Mouse (Mus musculus) neural tube, embryonic 11.5 days (tissue): Measurements from ENCODE around the gene Camk2n2. TPM values are rescaled to one million over a fixed set of nuclear protein-coding genes. Genes with fewer than 3 reads are reported as not detected.
A peak's percentile ranks its signal among the peaks of the same experiment; 100 is the strongest.

Experiments used
- ATAC-seq: fragments of 200-750 bp; cut with Nextera tagmentation; 2 replicates; pipeline ENCODE4 v1.8.0; 2017; ENCODE audit warnings: moderate number of reproducible peaks, mild to moderate bottlenecking, moderate TSS enrichment, moderate library complexity; ENCODE audit not compliant: insufficient read depth, low FRiP score, low TSS enrichment
- DNase-seq: peaks from one replicate; pipeline ENCODE4 v3.0.0-alpha.2; 2015; ENCODE audit warnings: low spot score
- H3K27ac ChIP-seq: fragments of 300-500 bp; sonication (generic); 2 replicates; pipeline ENCODE4 v1.5.1; 2014; ENCODE audit warnings: low read depth, mild to moderate bottlenecking, low read length
- H3K27me3 ChIP-seq: fragments of 300-500 bp; sonication (generic); 2 replicates; pipeline ENCODE4 v1.6.1; 2014; ENCODE audit warnings: mild to moderate bottlenecking, low read length, mixed read lengths; ENCODE audit not compliant: control insufficient read depth, insufficient read depth
- H3K36me3 ChIP-seq: fragments of 300-500 bp; sonication (generic); 2 replicates; pipeline ENCODE4 v1.6.1; 2014; ENCODE audit warnings: mild to moderate bottlenecking, low read length, moderate library complexity, mixed read lengths; ENCODE audit not compliant: control insufficient read depth, insufficient read depth
- H3K4me1 ChIP-seq: fragments of 300-500 bp; sonication (generic); 2 replicates; pipeline ENCODE4 v1.6.1; 2014; ENCODE audit warnings: low read length, mixed read lengths; ENCODE audit not compliant: control insufficient read depth, insufficient read depth
- H3K4me2 ChIP-seq: fragments of 300-500 bp; sonication (generic); 2 replicates; pipeline ENCODE4 v1.6.1; 2014; ENCODE audit warnings: low read depth, mild to moderate bottlenecking, moderate library complexity
- H3K4me3 ChIP-seq: fragments of 300-500 bp; sonication (generic); 2 replicates; pipeline ENCODE4 v1.5.1; 2014; ENCODE audit warnings: low read depth, low read length
- H3K9ac ChIP-seq: fragments of 300-500 bp; sonication (generic); 2 replicates; pipeline ENCODE4 v1.6.1; 2014; ENCODE audit warnings: mild to moderate bottlenecking, low read length
- H3K9me3 ChIP-seq: fragments of 300-500 bp; sonication (generic); 2 replicates; pipeline ENCODE4 v1.6.1; 2016; ENCODE audit warnings: low read length; ENCODE audit not compliant: control insufficient read depth
- WGBS: fragments of 180-500 bp; shearing (Covaris S2); extraction: QIAGEN DNeasy Blood & Tissue Kit; methylation state at CpG from one replicate; pipeline ENCODE4 v1.1.7; 2014; 5-methylcytosine and 5-hydroxymethylcytosine counted together
- polyA plus RNA-seq: library from polyadenylated mRNA; unstranded; fragments of >200 nt; fragmentation: Nextera tagmentation; extraction: Ambion mirVana; gene quantifications from 2 replicates; pipeline ENCODE4 v1.2.1, GENCODE M21; 2014

Gene Camk2n2
- polyA plus RNA-seq, 1 experiment from 2014 or later = 4.1 TPM

DNA sequence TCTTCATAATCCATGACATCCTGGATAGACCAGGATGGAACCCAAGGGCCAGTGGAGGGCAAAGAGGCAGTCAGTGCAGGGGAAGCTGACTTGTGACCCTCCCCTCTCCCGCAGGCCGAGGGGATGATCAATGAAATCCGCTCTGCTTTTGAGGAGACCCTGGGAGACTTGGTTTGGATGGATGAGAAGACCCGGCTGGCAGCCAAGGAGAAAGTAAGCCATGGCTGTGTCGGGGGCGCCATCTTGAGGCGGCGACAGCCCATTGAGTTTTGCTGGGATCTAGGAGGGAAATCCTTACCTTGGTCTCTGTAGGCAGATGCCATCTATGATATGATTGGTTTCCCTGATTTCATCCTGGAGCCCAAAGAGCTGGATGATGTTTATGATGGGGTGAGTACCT is 21.1 kb upstream of the Camk2n2 start:
- ATAC-seq = peak; percentile 45

DNA sequence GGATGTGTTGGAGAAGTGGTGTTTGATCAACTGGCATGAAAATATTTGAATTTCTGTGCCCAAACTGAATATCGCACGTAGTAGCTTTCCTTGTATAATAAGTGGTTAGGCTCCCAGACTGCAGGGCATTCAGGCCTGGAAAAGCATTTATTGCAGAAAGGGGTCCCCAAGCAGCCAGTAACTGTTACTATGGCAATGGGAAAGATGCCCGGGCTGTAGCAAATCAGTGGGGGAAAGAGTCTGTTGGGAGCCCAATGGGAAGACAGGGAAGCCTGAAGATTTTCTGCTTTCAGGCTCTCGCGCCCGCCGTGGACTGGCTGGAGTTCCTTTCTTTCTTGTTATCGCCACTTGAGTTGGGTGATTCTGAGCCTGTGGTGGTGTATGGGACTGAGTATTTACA is 17.3 kb upstream of the Camk2n2 start:
- DNase-seq = no peak
- ATAC-seq = no peak

More for the DNA sequence above, 21.1 kb upstream of the Camk2n2 start:
- DNase-seq = peak; percentile 80
- under 1% methylated on average over 8 of the region's 8 CpGs for WGBS
- H3K4me2 ChIP-seq = no peak overlapping the region
- H3K9ac ChIP-seq = no peak overlapping the region
- no peak overlapping the region for H3K4me3 ChIP-seq
- no peaks in the 10 kb centered on the region for H3K27me3 ChIP-seq
- H3K27ac ChIP-seq = no peak overlapping the region
- H3K4me1 ChIP-seq = no peaks in the 10 kb centered on the region
- no peaks in the 10 kb centered on the region for H3K9me3 ChIP-seq
- no peaks in the 10 kb centered on the region for H3K36me3 ChIP-seq

DNA sequence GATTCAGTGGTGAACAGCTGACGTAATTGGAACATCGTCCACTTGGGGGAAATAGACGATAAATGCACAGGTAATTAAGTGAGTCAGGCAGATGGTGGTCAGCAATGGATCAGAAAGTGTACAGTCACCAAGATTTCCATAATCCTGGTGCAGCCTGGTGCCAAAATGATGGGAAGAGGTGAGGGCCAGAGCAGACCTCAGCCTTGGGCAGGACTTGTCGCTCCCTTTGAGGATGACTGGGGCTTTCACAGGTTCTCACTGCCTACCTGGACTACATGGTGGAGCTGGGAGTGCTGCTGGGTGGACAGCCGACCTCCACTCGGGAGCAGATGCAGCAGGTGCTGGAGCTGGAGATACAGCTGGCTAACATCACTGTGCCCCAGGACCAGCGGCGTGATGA is 16.3 kb upstream of the Camk2n2 start:
- no peak overlapping the region for H3K4me2 ChIP-seq
- H3K4me3 ChIP-seq = no peak overlapping the region
- no peaks in the 10 kb centered on the region for H3K4me1 ChIP-seq
- no peak for DNase-seq
- H3K36me3 ChIP-seq = no peaks in the 10 kb centered on the region
- no peaks in the 10 kb centered on the region for H3K9me3 ChIP-seq
- no peaks in the 10 kb centered on the region for H3K27me3 ChIP-seq
- no peak overlapping the region for H3K27ac ChIP-seq
- no peak for ATAC-seq
- WGBS = 85% methylated on average over 8 of the region's 8 CpGs
- H3K9ac ChIP-seq = no peak overlapping the region

More for the DNA sequence above, 17.3 kb upstream of the Camk2n2 start:
- Histone ChIP-seq H3K27me3 (no peaks in the 10 kb centered on the region), H3K4me3 (no peak overlapping the region), H3K9ac (no peak overlapping the region), H3K4me2 (no peak overlapping the region), H3K36me3 (no peaks in the 10 kb centered on the region), H3K9me3 (no peaks in the 10 kb centered on the region), H3K27ac (no peak overlapping the region), H3K4me1 (no peaks in the 10 kb centered on the region)
- 74% methylated on average over 8 of the region's 8 CpGs for WGBS

DNA sequence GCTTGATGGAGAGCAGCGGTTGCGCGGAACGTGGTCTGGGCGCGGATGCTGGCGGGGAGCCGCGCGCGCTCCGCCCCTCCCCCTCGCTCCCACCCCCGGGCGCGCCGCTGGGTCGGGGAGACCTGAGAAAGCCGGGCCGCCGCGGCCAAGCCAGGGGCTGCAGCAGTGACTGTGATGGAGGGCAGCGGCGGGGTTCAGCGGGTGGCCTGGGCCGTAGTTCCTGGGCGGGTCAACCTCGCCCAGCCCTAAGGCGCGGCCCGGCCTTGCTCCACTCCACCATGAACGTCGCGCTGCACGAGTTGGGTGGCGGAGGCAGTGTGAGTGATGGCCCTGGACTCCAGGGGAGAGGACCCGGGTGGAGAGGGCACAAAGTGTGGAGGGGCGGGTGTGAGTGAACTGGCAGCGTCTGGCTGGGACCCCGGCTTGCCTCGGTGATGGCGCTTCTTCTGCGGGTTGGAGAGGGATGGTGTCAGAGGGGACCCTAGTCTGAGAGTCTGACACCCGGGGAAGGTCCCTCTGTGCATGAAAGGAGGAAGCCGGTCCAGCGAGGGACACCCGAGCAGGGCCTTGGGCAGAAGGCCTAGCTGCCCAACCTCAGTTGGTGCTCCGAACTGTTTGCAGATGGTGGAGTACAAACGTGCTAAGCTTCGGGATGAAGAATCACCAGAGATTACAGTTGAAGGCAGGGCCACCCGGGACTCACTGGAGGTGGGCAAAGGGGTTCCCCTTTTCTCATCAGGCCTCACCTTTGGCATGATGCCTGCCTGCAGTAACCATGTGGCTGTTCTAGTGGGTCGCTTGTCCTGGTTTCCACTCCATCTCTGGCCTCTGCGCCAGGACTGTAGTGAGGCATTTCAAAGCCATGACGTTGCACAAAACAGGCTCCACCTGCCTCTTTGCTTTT is 8.9 kb upstream of the Camk2n2 start, which contains the start of gene Ece2:
TSS of gene Ece2 (plus strand) at position 98 of the 904 bp plus-strand sequence.
- H3K4me2 ChIP-seq = peak within 1 kb of the TSS; percentile 90
- H3K4me1 ChIP-seq = no peaks in the 10 kb centered on the region
- H3K27me3 ChIP-seq = no peaks in the 10 kb centered on the region
- peak; percentile 43 for DNase-seq
- no peaks in the 10 kb centered on the region for H3K9me3 ChIP-seq
- peak within 1 kb of the TSS; percentile 76 for H3K9ac ChIP-seq
- peak within 1 kb of the TSS; percentile 52 for H3K4me3 ChIP-seq
- no peak within 1 kb of the TSS for H3K27ac ChIP-seq
- 8% methylated on average over 50 of the region's 54 CpGs for WGBS
- ATAC-seq = peak; percentile 60
- H3K36me3 ChIP-seq = no peaks in the 10 kb centered on the region

DNA sequence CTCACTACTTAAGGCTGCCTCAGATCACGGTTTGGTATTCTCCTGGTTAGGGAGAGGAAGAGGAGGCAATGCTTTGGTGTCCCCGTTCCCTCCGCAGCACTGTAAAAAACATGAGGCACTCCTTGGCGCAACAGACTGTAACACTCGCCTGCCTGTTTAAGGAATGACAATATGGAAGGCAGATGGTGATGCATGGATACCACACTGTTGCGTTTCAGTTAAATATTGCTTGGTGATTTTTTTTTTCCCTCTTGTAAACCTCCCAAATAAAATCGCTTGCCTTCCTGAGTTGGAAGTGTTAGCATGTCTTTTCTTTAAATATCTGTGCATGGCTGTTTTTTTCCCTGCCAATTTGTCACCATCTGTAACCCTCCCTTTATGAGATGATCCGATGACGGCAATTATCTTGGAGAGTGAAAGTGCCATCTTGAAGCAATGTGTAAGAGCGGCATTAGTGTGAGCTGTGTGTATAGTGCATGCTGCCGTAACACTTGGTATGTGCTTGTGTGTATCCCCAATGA is 7.8 kb upstream of the Camk2n2 start:
- no peak for ATAC-seq
- DNase-seq = no peak
- Histone ChIP-seq H3K9ac (no peak overlapping the region), H3K36me3 (no peaks in the 10 kb centered on the region), H3K27ac (no peak overlapping the region), H3K4me2 (peak overlapping the region; percentile 90), H3K27me3 (no peaks in the 10 kb centered on the region), H3K9me3 (no peaks in the 10 kb centered on the region), H3K4me3 (no peak overlapping the region), H3K4me1 (no peaks in the 10 kb centered on the region)
- WGBS = 53% methylated on average over 11 of the region's 11 CpGs

DNA sequence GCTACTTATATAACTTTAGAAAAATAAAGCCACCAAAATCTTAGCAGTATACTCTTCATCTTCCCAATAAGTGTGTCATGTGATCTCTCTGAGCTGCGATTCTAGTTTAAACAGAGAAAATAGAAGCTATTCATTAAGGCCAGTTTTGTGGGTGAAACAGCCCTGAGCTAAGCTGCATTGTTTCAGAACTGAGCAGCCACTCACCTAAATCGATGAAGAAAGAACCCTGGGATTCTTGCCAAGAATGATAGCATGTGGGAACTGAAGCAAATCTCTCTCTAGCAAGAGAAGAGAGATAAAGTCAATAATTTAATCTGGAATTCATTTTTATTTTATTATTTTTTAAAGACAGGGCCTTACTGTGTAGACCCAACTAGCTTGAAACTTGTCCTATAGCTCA is 2.1 kb upstream of the Camk2n2 start:
- Histone ChIP-seq H3K9me3 (no peaks in the 10 kb centered on the region), H3K27me3 (no peaks in the 10 kb centered on the region), H3K27ac (no peak overlapping the region), H3K9ac (no peak overlapping the region), H3K4me1 (peaks cover 11% of the 10 kb centered on the region), H3K4me2 (no peak overlapping the region), H3K4me3 (no peak overlapping the region), H3K36me3 (no peaks in the 10 kb centered on the region)
- ATAC-seq = no peak
- WGBS = 70% methylated on average over 2 of the region's 2 CpGs
- DNase-seq = no peak

DNA sequence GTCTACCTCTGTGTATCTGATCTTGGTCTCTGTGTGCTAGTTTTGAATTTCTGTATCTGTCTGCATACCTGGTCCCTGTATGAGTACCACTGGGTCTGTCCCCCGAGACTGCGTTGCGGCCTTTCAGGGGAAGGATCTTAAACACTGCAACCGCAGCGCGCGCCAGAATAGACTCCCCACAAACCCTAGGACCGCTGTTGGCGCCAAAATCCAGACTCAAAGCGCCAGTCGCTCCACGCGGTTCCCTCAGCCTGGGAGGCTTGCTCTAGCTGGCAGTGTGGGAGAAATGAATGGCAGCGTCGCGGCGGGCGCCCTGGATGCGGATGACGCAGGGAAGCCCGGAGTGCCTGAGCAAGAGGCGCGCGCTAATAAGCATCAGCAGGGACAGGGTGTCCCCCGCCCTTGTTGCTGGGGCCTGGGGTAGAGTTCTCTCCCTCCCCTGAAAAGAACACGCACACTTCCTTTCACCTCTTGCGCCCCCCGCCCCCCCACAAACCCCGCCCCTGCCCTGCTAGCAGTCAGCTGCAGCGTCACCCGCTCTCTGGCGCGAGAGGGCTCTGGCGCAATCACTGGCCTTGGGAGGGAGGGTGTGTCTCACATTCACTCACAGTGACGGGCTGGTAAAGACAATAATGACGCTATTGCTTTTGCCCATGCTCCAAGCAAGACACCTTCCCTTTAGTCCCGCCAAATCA is 1.1 kb upstream of the Camk2n2 start:
- Histone ChIP-seq H3K27me3 (no peaks in the 10 kb centered on the region), H3K9ac (peak overlapping the region; percentile 70), H3K27ac (peak overlapping the region; percentile 87), H3K9me3 (no peaks in the 10 kb centered on the region), H3K36me3 (no peaks in the 10 kb centered on the region), H3K4me3 (peak overlapping the region; percentile 77), H3K4me2 (peak overlapping the region; percentile 99), H3K4me1 (peaks cover 11% of the 10 kb centered on the region)
- DNase-seq (peak; percentile 74), ATAC-seq (peak; percentile 33)
- WGBS = under 1% methylated on average over 36 of the region's 37 CpGs

DNA sequence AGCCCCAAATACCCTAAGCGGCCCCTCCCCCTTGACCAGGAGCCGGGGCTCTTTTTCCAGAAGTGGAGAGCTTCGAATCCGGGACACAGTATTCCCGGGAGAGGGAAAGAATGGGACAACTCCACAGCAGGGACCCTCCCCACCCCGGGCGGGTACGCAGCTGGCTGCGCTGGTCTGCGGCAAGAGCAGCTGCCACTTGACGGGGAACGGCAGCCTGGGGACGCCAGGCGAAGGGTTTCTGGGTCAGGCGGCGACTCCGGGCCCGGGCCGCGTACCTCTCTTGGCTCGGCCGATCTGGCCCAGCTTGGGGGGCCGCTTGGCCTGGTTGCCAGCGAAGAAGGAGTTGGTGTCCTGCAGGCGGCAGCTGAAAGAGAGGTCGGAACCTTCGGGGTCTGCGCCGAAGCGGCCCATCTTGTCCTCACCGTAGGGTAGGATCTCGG is 316 bp downstream of the Camk2n2 start:
- H3K27me3 ChIP-seq = no peaks in the 10 kb centered on the region
- H3K4me2 ChIP-seq = peak overlapping the region; percentile 99
- no peaks in the 10 kb centered on the region for H3K36me3 ChIP-seq
- H3K9me3 ChIP-seq = no peaks in the 10 kb centered on the region
- H3K27ac ChIP-seq = peak overlapping the region; percentile 87
- under 1% methylated on average over 32 of the region's 32 CpGs for WGBS
- DNase-seq (peak; percentile 67), ATAC-seq (peak; percentile 33; the same call in 1 of the 2 replicates)
- peaks cover 11% of the 10 kb centered on the region for H3K4me1 ChIP-seq
- peak overlapping the region; percentile 77 for H3K4me3 ChIP-seq
- H3K9ac ChIP-seq = peak overlapping the region; percentile 70
